Mouse (Mus musculus): ENCODE results near the gene Ppp1r12c. TPM values are rescaled to one million over a fixed set of nuclear protein-coding genes. Genes with fewer than 3 reads are reported as not detected.

Ppp1r12c gene
- polyA plus RNA-seq (2015; fragmentation: Nextera tagmentation; extraction: Ambion mirVana), result 14.9 and 15.6 TPM in 2 replicates

DNA sequence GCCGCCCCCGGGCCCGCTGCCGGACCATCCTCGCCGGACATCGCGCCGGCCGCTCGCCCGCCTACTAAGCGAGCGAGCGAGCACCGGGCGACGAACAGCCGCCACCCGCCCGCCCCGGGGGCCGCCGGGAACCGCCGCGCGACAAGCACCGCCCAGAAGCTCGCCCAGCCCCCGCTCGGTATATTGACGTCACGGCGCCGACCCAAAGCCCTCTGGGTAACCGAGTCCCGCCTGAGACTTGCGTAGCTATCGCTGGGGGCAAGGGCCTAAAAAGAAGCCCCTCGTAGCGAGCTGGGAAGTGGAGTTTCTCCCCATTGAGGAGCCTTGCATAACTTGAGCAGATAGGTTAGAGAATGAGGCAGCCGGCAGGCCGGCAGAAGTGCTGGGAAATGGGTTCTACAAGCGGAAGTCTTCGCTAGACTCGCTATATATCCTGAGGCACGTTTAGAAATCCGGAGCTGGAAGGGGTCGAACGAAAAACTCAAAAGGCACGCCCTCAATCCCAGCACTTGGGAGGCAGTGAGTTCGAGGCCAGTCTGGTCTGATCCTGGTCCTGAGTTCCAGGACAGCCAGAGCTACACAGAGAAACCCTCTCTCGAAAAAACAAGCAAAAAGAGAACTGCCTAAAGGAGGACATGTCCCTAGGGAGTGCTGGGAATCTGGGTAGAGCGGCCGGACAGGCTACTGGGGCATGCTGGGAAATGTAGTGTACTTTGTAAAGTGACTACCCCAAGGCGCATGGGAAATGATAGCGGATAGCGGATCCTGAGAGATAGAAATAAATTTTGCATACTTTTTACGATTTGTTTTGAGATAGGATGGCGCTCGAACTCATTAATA lies at the start of gene Ppp1r12c:
Gene Ppp1r12c, minus strand, starts transcription at position 123 of the 840 bp plus-strand sequence.
- no peaks in the 10 kb centered on the region for H3K27me3 ChIP-seq (ENCODE audit: insufficient read depth, low read length)
- peak within 1 kb of the TSS; percentile 91 for H3K9ac ChIP-seq (replicated peaks)
- H3K36me3 ChIP-seq (replicated peaks; ENCODE audit: insufficient read depth, low read length), result peaks cover 10% of the 10 kb centered on the region
- WGBS (ENCODE audit: insufficient replicate concordance), result under 1% methylated on average over 60 of the region's 62 CpGs
- peak within 1 kb of the TSS; percentile 71 for H3K4me3 ChIP-seq (ENCODE audit: low read depth, low read length)
- peak; percentile 94 for ATAC-seq
- H3K4me1 ChIP-seq (ENCODE audit: insufficient read depth), result peaks cover 30% of the 10 kb centered on the region
- no peaks in the 10 kb centered on the region for H3K9me3 ChIP-seq (ENCODE audit: low read length)
- TF ChIP-seq CTCF (IDR thresholded peaks at IDR 0.05; ENCODE audit: low read depth) (no peak), EP300 (IDR thresholded peaks at IDR 0.05; ENCODE audit: low read depth) (no peak)
- H3K4me2 ChIP-seq (ENCODE audit: low read depth, low read length), result peak within 1 kb of the TSS; percentile 69
- H3K27ac ChIP-seq (ENCODE audit: low read depth), result peak within 1 kb of the TSS; percentile 85
- peak; percentile 96 for DNase-seq

DNA sequence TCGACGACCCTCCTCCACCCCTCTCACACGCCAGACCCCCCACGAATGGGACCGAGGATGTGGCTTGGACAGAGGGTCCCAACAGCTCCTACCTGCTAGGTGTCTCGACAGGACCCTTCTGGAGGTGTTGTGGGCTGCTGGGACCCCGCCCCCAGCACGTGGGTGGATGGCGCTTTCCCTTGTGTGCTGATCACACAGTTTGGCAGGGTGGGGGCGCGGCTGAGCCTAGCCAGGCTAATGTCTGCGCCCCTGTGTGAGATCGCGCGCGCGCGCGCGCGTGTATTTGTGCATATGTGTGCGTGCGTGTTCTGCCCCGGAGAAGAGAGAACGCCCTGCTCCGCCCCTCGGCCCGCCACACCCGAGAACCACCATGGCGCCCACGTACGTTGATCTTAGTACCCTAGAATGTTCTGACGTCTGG lies 45.8 kb upstream of the Ppp1r12c start, which contains the start of gene Syt5:
Gene Syt5, minus strand, starts transcription at position 321 of the 421 bp plus-strand sequence.
- Histone ChIP-seq H3K9me3 (ENCODE audit: low read length) (no peaks in the 10 kb centered on the region), H3K4me1 (ENCODE audit: insufficient read depth) (peaks cover 3% of the 10 kb centered on the region; the same call in 1 of the 2 replicates), H3K4me2 (ENCODE audit: low read depth, low read length) (peak within 1 kb of the TSS; percentile 48), H3K27ac (ENCODE audit: low read depth) (no peak within 1 kb of the TSS), H3K27me3 (ENCODE audit: insufficient read depth, low read length) (no peaks in the 10 kb centered on the region), H3K36me3 (replicated peaks; ENCODE audit: insufficient read depth, low read length) (no peaks in the 10 kb centered on the region), H3K4me3 (ENCODE audit: low read depth, low read length) (no peak within 1 kb of the TSS), H3K9ac (replicated peaks) (no peak within 1 kb of the TSS)
- WGBS (ENCODE audit: insufficient replicate concordance), result 8% methylated on average over 33 of the region's 33 CpGs
- ATAC-seq (no peak), DNase-seq (no peak)
- TF ChIP-seq CTCF (IDR thresholded peaks at IDR 0.05; ENCODE audit: low read depth) (no peak), EP300 (IDR thresholded peaks at IDR 0.05; ENCODE audit: low read depth) (no peak)

DNA sequence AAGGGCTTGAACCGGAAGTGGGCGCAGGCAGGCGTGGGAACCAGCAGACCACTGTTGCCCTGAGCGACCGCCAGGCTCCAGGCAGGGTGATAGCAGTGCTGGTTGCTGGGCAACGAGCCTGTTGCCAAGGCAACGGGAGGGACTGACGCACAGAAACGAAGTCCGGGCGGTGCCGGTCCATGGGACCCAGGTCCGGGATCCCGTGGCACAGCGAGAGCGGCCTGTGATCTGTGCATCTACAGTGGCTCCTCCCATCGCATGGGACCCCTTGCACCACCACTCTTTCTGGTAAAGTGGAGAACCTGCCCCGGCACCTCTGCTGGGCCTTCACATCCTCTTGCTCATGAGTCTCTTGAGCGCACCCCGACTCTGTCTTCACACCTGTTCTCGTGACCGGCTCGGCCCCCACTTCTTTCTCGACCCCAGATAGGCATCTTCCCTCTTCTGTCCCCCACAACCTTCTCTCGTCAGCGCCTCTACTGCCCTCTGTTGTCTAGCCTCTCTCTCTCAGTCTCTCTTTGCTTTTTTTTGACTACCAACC lies 45.2 kb upstream of the Ppp1r12c start:
- H3K4me2 ChIP-seq (ENCODE audit: low read depth, low read length), result peak overlapping the region; percentile 48
- no peak for TF ChIP-seq EP300 (IDR thresholded peaks at IDR 0.05; ENCODE audit: low read depth)
- TF ChIP-seq CTCF (IDR thresholded peaks at IDR 0.05; ENCODE audit: low read depth), result no peak
- 5% methylated on average over 26 of the region's 26 CpGs for WGBS (ENCODE audit: insufficient replicate concordance)
- H3K4me3 ChIP-seq (ENCODE audit: low read depth, low read length), result no peak overlapping the region
- H3K9ac ChIP-seq (replicated peaks), result no peak overlapping the region
- no peaks in the 10 kb centered on the region for H3K36me3 ChIP-seq (replicated peaks; ENCODE audit: insufficient read depth, low read length)
- DNase-seq (peak; percentile 40), ATAC-seq (no peak)
- no peaks in the 10 kb centered on the region for H3K9me3 ChIP-seq (ENCODE audit: low read length)
- H3K27me3 ChIP-seq (ENCODE audit: insufficient read depth, low read length), result no peaks in the 10 kb centered on the region
- H3K27ac ChIP-seq (ENCODE audit: low read depth), result no peak overlapping the region
- H3K4me1 ChIP-seq (ENCODE audit: insufficient read depth), result peaks cover 3% of the 10 kb centered on the region; the same call in 1 of the 2 replicates

DNA sequence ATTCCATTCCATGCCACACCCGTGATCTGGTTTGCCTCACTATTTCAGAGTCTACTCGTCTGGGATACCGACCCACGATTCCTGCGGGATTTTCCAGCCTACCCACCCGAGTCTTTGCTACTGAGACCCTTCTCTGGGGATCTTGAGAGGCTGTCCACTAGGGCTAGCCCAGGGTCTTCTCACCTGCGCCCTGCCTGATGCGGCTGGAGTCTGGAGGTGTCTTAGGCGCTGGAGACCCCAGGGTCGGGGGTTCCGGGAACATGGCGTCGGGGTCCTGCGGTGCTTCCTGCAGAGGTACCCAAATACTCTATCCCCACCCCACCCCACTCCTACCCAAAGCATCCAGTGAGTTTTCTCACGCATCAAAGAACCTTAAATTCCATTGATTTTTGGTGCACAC lies 44.6 kb upstream of the Ppp1r12c start:
- H3K27ac ChIP-seq (ENCODE audit: low read depth), result no peak overlapping the region
- H3K36me3 ChIP-seq (replicated peaks; ENCODE audit: insufficient read depth, low read length), result no peaks in the 10 kb centered on the region
- WGBS (ENCODE audit: insufficient replicate concordance), result 72% methylated on average over 15 of the region's 15 CpGs
- TF ChIP-seq EP300 (IDR thresholded peaks at IDR 0.05; ENCODE audit: low read depth) (no peak), CTCF (IDR thresholded peaks at IDR 0.05; ENCODE audit: low read depth) (no peak)
- DNase-seq (no peak), ATAC-seq (no peak)
- peaks cover 3% of the 10 kb centered on the region; the same call in 1 of the 2 replicates for H3K4me1 ChIP-seq (ENCODE audit: insufficient read depth)
- no peaks in the 10 kb centered on the region for H3K9me3 ChIP-seq (ENCODE audit: low read length)
- H3K4me3 ChIP-seq (ENCODE audit: low read depth, low read length), result no peak overlapping the region
- H3K4me2 ChIP-seq (ENCODE audit: low read depth, low read length), result no peak overlapping the region
- H3K9ac ChIP-seq (replicated peaks), result no peak overlapping the region
- H3K27me3 ChIP-seq (ENCODE audit: insufficient read depth, low read length), result no peaks in the 10 kb centered on the region

DNA sequence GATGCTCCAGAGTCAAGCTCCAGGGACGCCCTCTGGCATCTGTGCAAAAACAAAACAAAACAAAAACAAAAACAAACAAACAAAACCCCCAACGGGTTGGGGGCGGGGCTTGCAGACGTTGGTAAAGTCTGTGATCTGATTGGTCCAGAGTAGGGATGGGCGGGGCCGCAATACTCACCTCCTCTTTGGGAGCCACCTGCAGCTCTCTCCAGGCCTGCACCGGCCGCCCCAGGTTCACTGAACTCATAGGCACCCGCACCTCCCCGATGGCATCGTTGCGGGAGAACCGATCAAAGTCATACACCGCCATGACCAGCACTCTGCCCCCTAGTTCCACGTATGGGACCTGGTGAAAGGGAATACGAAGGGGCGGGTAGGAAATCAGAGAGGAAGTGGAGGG lies 40.5 kb upstream of the Ppp1r12c start:
- no peak for DNase-seq

DNA sequence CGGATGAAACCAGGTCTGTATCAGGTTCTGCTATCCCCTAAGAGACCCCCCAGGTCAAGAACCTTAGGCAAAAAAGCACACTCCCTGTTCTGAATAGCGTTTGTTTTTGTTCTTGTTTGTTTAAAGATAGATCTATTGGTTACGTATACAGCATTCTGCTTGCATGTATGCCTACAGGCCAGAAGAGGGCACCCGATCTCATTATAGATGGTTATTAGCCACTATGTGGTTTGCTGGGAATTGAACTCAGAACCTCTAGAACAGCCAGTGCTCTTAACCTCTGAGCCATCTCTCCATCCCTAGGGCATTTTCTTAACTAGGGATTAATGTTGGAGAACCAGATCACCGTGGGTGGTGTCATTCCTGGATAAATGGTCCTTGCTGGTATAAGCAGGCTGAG lies 39.9 kb upstream of the Ppp1r12c start:
- H3K27ac ChIP-seq (ENCODE audit: low read depth), result no peak overlapping the region
- H3K4me2 ChIP-seq (ENCODE audit: low read depth, low read length), result no peak overlapping the region
- 65% methylated on average over 5 of the region's 5 CpGs for WGBS (ENCODE audit: insufficient replicate concordance)
- no peaks in the 10 kb centered on the region for H3K9me3 ChIP-seq (ENCODE audit: low read length)
- no peak overlapping the region for H3K4me3 ChIP-seq (ENCODE audit: low read depth, low read length)
- no peak for TF ChIP-seq EP300 (IDR thresholded peaks at IDR 0.05; ENCODE audit: low read depth)
- TF ChIP-seq CTCF (IDR thresholded peaks at IDR 0.05; ENCODE audit: low read depth), result no peak
- H3K36me3 ChIP-seq (replicated peaks; ENCODE audit: insufficient read depth, low read length), result no peaks in the 10 kb centered on the region
- ATAC-seq, result no peak
- no peaks in the 10 kb centered on the region for H3K27me3 ChIP-seq (ENCODE audit: insufficient read depth, low read length)
- H3K4me1 ChIP-seq (ENCODE audit: insufficient read depth), result no peaks in the 10 kb centered on the region
- DNase-seq, result no peak
- H3K9ac ChIP-seq (replicated peaks), result no peak overlapping the region

More for the DNA sequence above, 40.5 kb upstream of the Ppp1r12c start:
- H3K27me3 ChIP-seq (ENCODE audit: insufficient read depth, low read length), result no peaks in the 10 kb centered on the region
- H3K4me1 ChIP-seq (ENCODE audit: insufficient read depth), result no peaks in the 10 kb centered on the region; the same call in 1 of the 2 replicates
- H3K27ac ChIP-seq (ENCODE audit: low read depth), result no peak overlapping the region
- no peak overlapping the region for H3K9ac ChIP-seq (replicated peaks)
- H3K36me3 ChIP-seq (replicated peaks; ENCODE audit: insufficient read depth, low read length), result no peaks in the 10 kb centered on the region
- H3K4me3 ChIP-seq (ENCODE audit: low read depth, low read length), result no peak overlapping the region
- TF ChIP-seq CTCF (IDR thresholded peaks at IDR 0.05; ENCODE audit: low read depth), result no peak
- TF ChIP-seq EP300 (IDR thresholded peaks at IDR 0.05; ENCODE audit: low read depth), result no peak
- 42% methylated on average over 17 of the region's 17 CpGs for WGBS (ENCODE audit: insufficient replicate concordance)
- ATAC-seq, result no peak
- H3K9me3 ChIP-seq (ENCODE audit: low read length), result no peaks in the 10 kb centered on the region
- H3K4me2 ChIP-seq (ENCODE audit: low read depth, low read length), result no peak overlapping the region
